Mouse (Mus musculus): ENCODE results near the gene Hmgb2.

DNA sequence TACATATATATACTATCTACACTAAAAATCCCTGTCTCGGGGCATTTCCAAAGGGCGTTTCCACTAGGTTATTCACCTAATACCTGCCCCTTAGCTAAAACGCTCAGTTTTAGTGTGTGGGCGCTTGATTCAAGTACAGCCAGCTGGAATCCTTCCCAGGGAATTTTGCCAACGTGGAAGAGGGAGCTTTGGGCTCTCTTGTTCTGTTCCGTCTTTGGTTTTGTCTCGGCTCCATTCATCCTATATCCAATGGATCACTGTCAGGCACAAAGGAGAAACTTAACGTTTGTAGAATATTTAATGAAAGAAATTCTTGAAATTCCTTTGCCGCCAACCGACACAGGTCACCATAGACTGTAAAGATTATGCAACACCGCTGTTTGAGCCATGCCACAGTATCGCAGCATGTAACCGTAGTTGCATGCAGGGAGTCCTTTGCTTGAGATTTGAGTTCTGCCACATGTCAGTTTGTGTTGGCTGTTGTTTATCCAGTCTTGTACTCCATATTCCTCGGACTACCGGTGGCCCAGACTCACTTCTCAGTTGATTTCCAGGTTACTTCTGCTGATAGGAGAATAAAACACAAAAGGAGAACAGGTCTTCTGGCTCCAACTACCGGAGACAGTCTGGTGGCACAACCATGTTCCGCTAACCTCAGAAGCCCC, 12.7 kb upstream of the Hmgb2 start:
- TF ChIP-seq CTCF (IDR thresholded peaks at IDR 0.05; ENCODE audit: extremely low read depth, insufficient read depth, low read length) (no peak), POLR2A (IDR thresholded peaks at IDR 0.05; ENCODE audit: extremely low read depth, insufficient read depth, low read length) (no peak)

All from cortical plate, adult 2 months (tissue).